Mouse (Mus musculus) hindbrain, embryonic 13.5 days (tissue): ENCODE measurements at regions not wholly inside any gene's neighbourhood (a gene's known extent, or its start where the extent isn't known, plus 50 kb on each side); places are given as distances from the start of the nearest gene placed in this dataset.
A peak's percentile ranks its signal among the peaks of the same experiment; 100 is the strongest.
"Not testable (repeated sequence)": the region's sequence is repeated elsewhere in the genome, so short reads cannot be mapped to it uniquely, and the experiment has no call there.

Experiments used
- ATAC-seq: fragments of 200-750 bp; cut with Nextera tagmentation; 2 replicates; pipeline ENCODE4 v1.8.0; 2017; ENCODE audit warnings: moderate TSS enrichment; ENCODE audit not compliant: low FRiP score
- H3K27ac ChIP-seq: fragments of 300-500 bp; sonication (generic); 2 replicates; pipeline ENCODE4 v1.5.1; 2015; ENCODE audit warnings: inconsistent platforms, mild to moderate bottlenecking, moderate library complexity
- H3K27me3 ChIP-seq: fragments of 300-500 bp; sonication (generic); 2 replicates; pipeline ENCODE4 v1.6.1; 2015; ENCODE audit warnings: mild to moderate bottlenecking, inconsistent platforms
- H3K36me3 ChIP-seq: fragments of 300-500 bp; sonication (generic); 2 replicates; pipeline ENCODE4 v1.6.1; 2015; ENCODE audit warnings: mild to moderate bottlenecking, inconsistent platforms
- H3K4me1 ChIP-seq: fragments of 300-500 bp; sonication (generic); replicated peaks from 2 replicates; pipeline ENCODE4 v1.6.1; 2015; ENCODE audit warnings: inconsistent platforms
- H3K4me2 ChIP-seq: fragments of 300-500 bp; sonication (generic); 2 replicates; pipeline ENCODE4 v1.6.1; 2015; ENCODE audit warnings: inconsistent platforms, mild to moderate bottlenecking, moderate library complexity
- H3K4me3 ChIP-seq: fragments of 300-500 bp; sonication (generic); 2 replicates; pipeline ENCODE4 v1.5.1; 2015; ENCODE audit warnings: mild to moderate bottlenecking, inconsistent platforms
- H3K9ac ChIP-seq: fragments of 300-500 bp; sonication (generic); 2 replicates; pipeline ENCODE4 v1.6.1; 2015; ENCODE audit warnings: mild to moderate bottlenecking, inconsistent platforms
- H3K9me3 ChIP-seq: fragments of 300-500 bp; sonication (generic); 2 replicates; pipeline ENCODE4 v1.6.1; 2016; ENCODE audit warnings: inconsistent platforms
- whole genome bisulfite sequencing: fragments of 180-500 bp; shearing (Covaris S2); methylation state at CpG from one replicate; pipeline ENCODE4 v1.1.7; 2015; 5-methylcytosine and 5-hydroxymethylcytosine counted together

- Histone ChIP-seq H3K4me1 (no peaks in the 10 kb centered on the region), H3K9ac (no peak overlapping the region), H3K4me2 (no peak overlapping the region), H3K27me3 (no peaks in the 10 kb centered on the region), H3K36me3 (no peaks in the 10 kb centered on the region), H3K9me3 (no peaks in the 10 kb centered on the region), H3K4me3 (no peak overlapping the region), H3K27ac (no peak overlapping the region)
- 65% methylated on average over 3 of the region's 3 CpGs for WGBS
- ATAC-seq, result peak; percentile 59; the same call in 1 of the 2 replicates
Observed at GRCm38 (mm10) chr19:19942697-19943096, 448.0 kb downstream of the Anxa1 start.

- no peak for ATAC-seq
- no peak overlapping the region for H3K4me2 ChIP-seq
- WGBS, result 83% methylated on average over 2 of the region's 2 CpGs
- no peaks in the 10 kb centered on the region for H3K4me1 ChIP-seq
- H3K9me3 ChIP-seq, result no peaks in the 10 kb centered on the region
- H3K27me3 ChIP-seq, result no peaks in the 10 kb centered on the region
- no peak overlapping the region for H3K4me3 ChIP-seq
- no peaks in the 10 kb centered on the region for H3K36me3 ChIP-seq
- H3K9ac ChIP-seq, result no peak overlapping the region
- H3K27ac ChIP-seq, result no peak overlapping the region
Observed at GRCm38 (mm10) chr19:19921109-19921508, 469.6 kb downstream of the Anxa1 start.

- Histone ChIP-seq H3K4me3 (no peak overlapping the region), H3K4me2 (no peak overlapping the region), H3K27me3 (no peaks in the 10 kb centered on the region), H3K27ac (no peak overlapping the region), H3K36me3 (no peaks in the 10 kb centered on the region), H3K9me3 (no peaks in the 10 kb centered on the region), H3K9ac (no peak overlapping the region), H3K4me1 (no peaks in the 10 kb centered on the region)
- 0 out of 2 replicates have a peak, but pooled peaks have one; percentile 68 for ATAC-seq
- 79% methylated on average over 8 of the region's 8 CpGs for WGBS
Observed at GRCm38 (mm10) chr19:19885933-19886710, 504.6 kb downstream of the Anxa1 start.

- H3K27me3 ChIP-seq, result no peaks in the 10 kb centered on the region
- no peak overlapping the region for H3K4me3 ChIP-seq
- H3K4me1 ChIP-seq, result no peaks in the 10 kb centered on the region
- H3K9ac ChIP-seq, result no peak overlapping the region
- no peak overlapping the region for H3K4me2 ChIP-seq
- ATAC-seq, result no peak
- no peak overlapping the region for H3K27ac ChIP-seq
- H3K9me3 ChIP-seq, result no peaks in the 10 kb centered on the region
- H3K36me3 ChIP-seq, result no peaks in the 10 kb centered on the region
Observed at GRCm38 (mm10) chr19:19880895-19881294, 509.8 kb downstream of the Anxa1 start.

GRCm38 (mm10) chr19:19848152-19848551 is 542.6 kb downstream of the Anxa1 start:
- H3K27me3 ChIP-seq, result no peaks in the 10 kb centered on the region
- no peaks in the 10 kb centered on the region for H3K9me3 ChIP-seq
- ATAC-seq, result no peak
- H3K4me1 ChIP-seq, result no peaks in the 10 kb centered on the region
- no peaks in the 10 kb centered on the region for H3K36me3 ChIP-seq
- no peak overlapping the region for H3K4me3 ChIP-seq
- no peak overlapping the region for H3K27ac ChIP-seq
- H3K4me2 ChIP-seq, result no peak overlapping the region
- 68% methylated on average over 4 of the region's 4 CpGs for WGBS
- no peak overlapping the region for H3K9ac ChIP-seq

- Histone ChIP-seq H3K4me3 (no peak overlapping the region), H3K27ac (no peak overlapping the region), H3K9me3 (no peaks in the 10 kb centered on the region), H3K27me3 (no peaks in the 10 kb centered on the region), H3K4me1 (no peaks in the 10 kb centered on the region), H3K36me3 (no peaks in the 10 kb centered on the region), H3K9ac (no peak overlapping the region), H3K4me2 (no peak overlapping the region)
- WGBS, result 98% methylated on average over 1 of the region's 1 CpGs
- no peak for ATAC-seq
Observed at GRCm38 (mm10) chr19:19807992-19808391, 582.8 kb downstream of the Anxa1 start.

- Histone ChIP-seq H3K4me3 (no peak overlapping the region), H3K27me3 (no peaks in the 10 kb centered on the region), H3K9me3 (no peaks in the 10 kb centered on the region), H3K9ac (no peak overlapping the region), H3K27ac (no peak overlapping the region), H3K36me3 (no peaks in the 10 kb centered on the region), H3K4me2 (no peak overlapping the region), H3K4me1 (no peaks in the 10 kb centered on the region)
- ATAC-seq, result no peak
- WGBS, result 67% methylated on average over 2 of the region's 2 CpGs
Observed at GRCm38 (mm10) chr19:19793835-19794234, 596.9 kb downstream of the Anxa1 start.

GRCm38 (mm10) chr19:19783507-19783906 is 607.2 kb downstream of the Anxa1 start:
- Histone ChIP-seq H3K9me3 (no peaks in the 10 kb centered on the region), H3K4me2 (no peak overlapping the region), H3K4me3 (no peak overlapping the region), H3K27me3 (no peaks in the 10 kb centered on the region), H3K36me3 (no peaks in the 10 kb centered on the region), H3K27ac (no peak overlapping the region), H3K4me1 (no peaks in the 10 kb centered on the region), H3K9ac (no peak overlapping the region)
- no peak for ATAC-seq

- Histone ChIP-seq H3K4me2 (no peak overlapping the region), H3K9ac (no peak overlapping the region), H3K27ac (no peak overlapping the region), H3K4me3 (no peak overlapping the region), H3K4me1 (no peaks in the 10 kb centered on the region), H3K27me3 (no peaks in the 10 kb centered on the region), H3K36me3 (no peaks in the 10 kb centered on the region), H3K9me3 (no peaks in the 10 kb centered on the region)
- ATAC-seq, result no peak
- WGBS, result 70% methylated on average over 4 of the region's 4 CpGs
Observed at GRCm38 (mm10) chr19:19777891-19778290, 612.9 kb downstream of the Anxa1 start.

- no peaks in the 10 kb centered on the region for H3K4me1 ChIP-seq
- no peak overlapping the region for H3K27ac ChIP-seq
- no peaks in the 10 kb centered on the region for H3K9me3 ChIP-seq
- no peak overlapping the region for H3K4me2 ChIP-seq
- no peaks in the 10 kb centered on the region for H3K27me3 ChIP-seq
- ATAC-seq, result no peak
- H3K9ac ChIP-seq, result no peak overlapping the region
- no peaks in the 10 kb centered on the region for H3K36me3 ChIP-seq
- whole genome bisulfite sequencing, result 44% methylated on average over 1 of the region's 1 CpGs
- no peak overlapping the region for H3K4me3 ChIP-seq
Observed at GRCm38 (mm10) chr19:19770990-19771389, 619.8 kb downstream of the Anxa1 start.

- H3K4me1 ChIP-seq, ATAC-seq, H3K4me2 ChIP-seq, H3K27ac ChIP-seq, H3K9me3 ChIP-seq, H3K36me3 ChIP-seq, H3K4me3 ChIP-seq, H3K9ac ChIP-seq, H3K27me3 ChIP-seq: not testable (repeated sequence)
- WGBS, result 91% methylated on average over 3 of the region's 3 CpGs
Observed at GRCm38 (mm10) chr19:19750069-19750599, 639.1 kb upstream of the Rorb start.

GRCm38 (mm10) chr19:19747821-19748488 is 637.0 kb upstream of the Rorb start:
- Histone ChIP-seq H3K27me3 (no peaks in the 10 kb centered on the region), H3K9ac (no peak overlapping the region), H3K4me3 (no peak overlapping the region), H3K27ac (no peak overlapping the region), H3K4me1 (no peaks in the 10 kb centered on the region), H3K36me3 (no peaks in the 10 kb centered on the region), H3K9me3 (no peaks in the 10 kb centered on the region), H3K4me2 (no peak overlapping the region)
- WGBS, result 67% methylated on average over 7 of the region's 7 CpGs
- ATAC-seq, result no peak

GRCm38 (mm10) chr19:19719939-19720338 is 608.9 kb upstream of the Rorb start:
- no peaks in the 10 kb centered on the region for H3K27me3 ChIP-seq
- no peaks in the 10 kb centered on the region for H3K36me3 ChIP-seq
- WGBS, result 34% methylated on average over 4 of the region's 4 CpGs
- no peak overlapping the region for H3K9ac ChIP-seq
- 0 out of 2 replicates have a peak, but pooled peaks cover 2% of the 10 kb centered on the region for H3K4me1 ChIP-seq
- H3K9me3 ChIP-seq, result no peaks in the 10 kb centered on the region
- no peak overlapping the region for H3K4me3 ChIP-seq
- ATAC-seq, result peak; percentile 69; the same call in 1 of the 2 replicates
- no peak overlapping the region for H3K27ac ChIP-seq
- H3K4me2 ChIP-seq, result no peak overlapping the region
